Mouse (Mus musculus) 3134 (cell line): Measurements from ENCODE around the gene Neurl2.

Source experiments
- DNase-seq: peaks from one replicate; pipeline ENCODE4 v3.0.0-alpha.2; 2011; ENCODE audit warnings: low spot score; ENCODE audit not compliant: insufficient read length; ENCODE audit errors: extremely low read depth

The Neurl2 gene

DNA sequence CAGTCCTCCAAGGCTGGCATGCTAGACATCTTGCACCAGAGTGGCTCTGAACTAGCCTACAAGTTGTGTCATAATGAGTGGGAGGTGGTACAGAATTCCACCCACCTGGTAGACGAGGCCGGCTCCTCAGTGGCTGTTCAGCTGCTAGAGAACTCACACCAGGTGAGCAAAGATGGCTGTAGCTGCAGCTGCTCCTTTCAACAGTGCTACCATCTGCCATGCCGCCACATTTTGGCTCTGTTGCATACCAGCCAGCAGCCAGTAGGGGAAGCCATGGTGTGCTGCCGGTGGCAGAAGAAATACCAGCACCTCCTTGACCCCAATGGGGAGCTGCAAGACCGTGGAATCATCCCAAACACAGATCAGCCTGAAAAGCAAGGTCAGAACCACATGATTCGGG, 12.2 kb downstream of the Neurl2 start:
- no peak for DNase-seq

DNA sequence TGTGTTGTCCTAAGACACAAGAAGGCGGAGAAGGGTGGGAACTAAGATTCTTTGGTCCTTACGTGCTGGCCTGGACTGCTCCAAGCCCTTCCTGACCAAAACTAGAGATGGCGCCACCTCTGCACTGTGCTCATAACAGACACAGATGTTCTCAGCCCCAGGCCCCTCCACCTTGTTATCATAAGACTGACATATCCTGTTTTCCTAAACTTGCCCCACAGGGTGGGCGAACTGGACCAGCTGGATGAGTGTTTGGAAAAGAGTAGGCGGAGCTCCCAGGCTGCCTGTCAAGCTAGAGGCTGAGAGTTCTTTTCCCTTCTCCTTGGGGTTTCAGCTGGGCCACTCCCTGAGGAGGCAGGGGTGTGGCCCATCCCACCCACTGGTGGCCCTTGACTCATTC, 15.6 kb downstream of the Neurl2 start:
- DNase-seq: no peak

DNA sequence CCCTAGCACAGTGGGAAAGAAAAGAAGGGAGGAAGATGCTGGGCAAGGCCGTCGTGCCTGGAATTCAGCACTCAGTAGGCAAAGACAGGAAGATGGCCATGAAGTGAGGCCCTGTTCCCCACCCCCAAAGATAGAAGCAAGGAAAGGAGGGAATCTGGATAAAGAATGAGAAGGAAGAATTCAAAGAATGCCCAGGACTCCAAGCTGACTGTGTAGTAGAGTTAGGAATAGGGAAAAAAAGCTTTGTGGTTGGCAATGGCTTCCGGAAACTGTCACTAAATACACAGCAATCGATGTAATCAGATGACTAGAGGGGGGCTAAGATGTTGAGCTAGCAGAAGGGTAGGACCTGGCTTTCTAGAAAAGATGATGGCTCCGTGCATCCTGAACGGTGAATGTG, 16.1 kb downstream of the Neurl2 start:
- DNase-seq: no peak

DNA sequence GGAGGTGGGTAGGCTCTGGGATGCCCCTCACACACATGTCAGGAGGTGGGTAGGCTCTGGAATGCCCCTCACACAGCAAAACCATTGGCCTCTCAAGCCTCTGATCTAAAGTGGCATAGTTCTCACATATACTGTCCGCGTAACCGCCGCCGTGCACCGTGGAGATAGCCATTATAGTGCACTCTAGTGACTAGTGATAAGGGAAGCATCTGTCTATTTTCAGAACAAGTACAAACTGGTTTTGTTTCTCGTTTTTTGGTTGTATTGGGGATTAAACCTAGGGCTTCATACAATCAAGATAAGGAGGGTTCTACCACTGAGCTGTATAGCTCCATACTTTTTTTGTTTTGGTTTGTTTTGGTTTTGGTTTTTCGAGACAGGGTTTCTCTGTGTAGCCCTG, 17.4 kb downstream of the Neurl2 start:
- DNase-seq: no peak

DNA sequence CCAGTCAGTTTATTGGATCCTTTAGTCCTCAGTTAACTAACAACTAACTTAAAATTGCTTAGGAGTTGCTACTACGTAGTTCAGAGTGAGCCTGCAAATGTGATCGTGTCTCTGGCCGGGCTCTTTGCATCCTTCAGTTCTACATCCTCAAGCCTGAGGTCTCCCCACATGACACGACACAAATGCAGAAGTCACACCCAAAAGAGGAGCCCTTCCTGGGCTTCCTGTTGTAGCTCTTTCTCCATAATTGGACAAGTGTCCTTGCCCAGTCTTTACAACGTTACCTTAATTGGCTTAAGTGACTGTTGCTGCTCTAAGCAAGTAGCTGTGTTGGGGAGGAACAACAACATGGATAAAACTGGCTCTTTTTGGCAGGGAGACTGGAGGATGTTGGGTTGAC, 17.9 kb downstream of the Neurl2 start:
- DNase-seq: no peak

DNA sequence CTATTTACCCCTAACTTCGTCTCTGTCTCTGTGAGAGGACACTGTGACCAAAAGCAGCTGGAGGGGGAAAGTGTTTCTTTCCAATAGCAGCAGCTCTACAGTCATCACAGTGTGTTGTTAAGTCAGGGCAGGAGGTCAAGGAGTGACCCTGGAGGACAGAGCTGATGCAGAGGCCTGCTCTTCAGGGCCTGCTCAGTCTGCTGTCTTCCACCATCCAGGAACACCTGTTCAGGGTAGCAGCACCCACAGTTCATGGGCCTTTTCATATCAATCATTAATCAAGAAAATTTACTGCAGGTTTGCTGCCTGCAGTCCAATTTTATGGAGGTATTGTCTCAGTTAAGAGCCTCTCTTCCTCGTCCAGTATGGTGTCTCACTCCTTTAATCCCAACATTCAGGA, 19.7 kb downstream of the Neurl2 start:
- DNase-seq: no peak

DNA sequence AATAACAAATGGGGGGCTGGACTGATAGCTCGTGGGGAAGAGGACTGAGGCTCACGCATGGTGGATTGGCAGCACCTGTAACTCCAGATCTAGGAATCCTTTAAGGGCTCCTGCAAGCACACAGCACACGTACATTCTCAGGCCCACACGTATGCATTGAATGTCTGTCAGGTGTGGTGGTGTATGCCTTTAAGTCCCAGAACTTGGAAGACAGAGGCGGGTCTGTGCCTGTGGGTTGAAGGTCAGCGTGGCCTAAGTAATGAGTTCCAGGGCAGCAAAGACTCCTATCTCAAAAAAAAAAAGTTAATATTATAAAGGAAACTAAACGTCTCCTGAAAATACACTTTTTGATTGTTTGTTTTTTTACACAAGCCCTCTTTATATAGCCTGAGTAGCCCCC, 26.6 kb downstream of the Neurl2 start:
- DNase-seq: no peak

DNA sequence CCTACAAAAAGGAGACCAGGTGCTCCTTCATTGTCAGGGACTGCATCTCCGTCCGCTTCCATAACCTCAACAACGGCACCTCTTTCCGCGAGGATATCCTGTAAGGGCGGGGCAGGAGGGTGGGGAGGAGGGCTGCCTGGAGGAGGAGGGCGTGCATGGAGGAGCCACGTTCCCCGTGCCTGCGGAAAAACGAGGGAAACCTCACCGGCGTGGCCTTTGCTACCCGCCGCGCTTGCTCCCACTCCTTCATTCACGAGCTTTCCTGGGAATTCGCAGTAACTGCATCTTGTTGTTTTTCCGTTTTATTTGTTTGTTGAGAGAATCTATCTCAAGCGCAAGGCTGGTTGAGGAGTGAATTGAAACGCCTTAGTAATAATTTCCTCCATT, 27.9 kb downstream of the Neurl2 start:
- no peak for DNase-seq

DNA sequence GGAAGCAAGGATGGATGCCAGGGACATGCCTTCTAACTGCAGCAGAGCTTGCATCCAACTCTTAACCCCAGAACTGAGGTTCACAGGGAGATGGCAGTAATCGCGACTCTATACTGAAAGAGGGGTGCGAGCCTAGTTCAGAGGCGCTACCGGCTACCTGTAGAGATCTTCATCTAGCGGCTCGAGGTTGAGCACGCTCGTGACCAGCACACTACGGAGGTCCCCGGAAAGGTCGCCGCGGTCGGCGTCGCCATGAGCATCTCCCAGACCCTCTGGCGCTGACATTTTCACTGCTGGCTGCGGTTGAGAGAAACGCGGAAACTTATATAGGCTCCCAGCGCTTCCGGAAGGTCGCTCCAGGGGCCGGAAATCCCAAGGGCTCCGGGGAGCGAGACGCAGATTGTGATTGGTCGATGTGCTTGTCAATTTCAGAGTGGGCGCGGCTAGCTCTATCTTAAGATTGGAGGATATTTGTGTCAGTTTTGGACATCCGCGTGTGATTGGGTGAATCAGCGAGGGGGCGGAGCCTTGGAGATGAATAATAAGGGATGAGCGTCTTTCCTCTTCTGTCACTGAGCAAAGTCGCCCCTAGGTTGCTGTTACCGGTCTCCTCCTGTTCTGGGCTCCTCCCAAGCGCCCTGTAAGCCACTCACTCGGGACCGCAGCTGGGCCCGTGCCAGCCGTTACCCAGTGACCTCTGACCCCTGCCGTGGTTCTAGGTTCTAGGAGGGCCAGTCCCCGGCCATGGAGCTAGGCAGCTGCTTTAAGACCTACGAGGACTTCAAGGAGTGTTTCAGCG, 28.5 kb downstream of the Neurl2 start, which contains the start of the genes Acot8 and Zswim3:
TSS of gene Acot8 (minus strand) at position 350 of the 799 bp plus-strand sequence.
TSS of gene Zswim3 (plus strand) at position 566 of the 799 bp plus-strand sequence.
- DNase-seq: peak; percentile 94

DNA sequence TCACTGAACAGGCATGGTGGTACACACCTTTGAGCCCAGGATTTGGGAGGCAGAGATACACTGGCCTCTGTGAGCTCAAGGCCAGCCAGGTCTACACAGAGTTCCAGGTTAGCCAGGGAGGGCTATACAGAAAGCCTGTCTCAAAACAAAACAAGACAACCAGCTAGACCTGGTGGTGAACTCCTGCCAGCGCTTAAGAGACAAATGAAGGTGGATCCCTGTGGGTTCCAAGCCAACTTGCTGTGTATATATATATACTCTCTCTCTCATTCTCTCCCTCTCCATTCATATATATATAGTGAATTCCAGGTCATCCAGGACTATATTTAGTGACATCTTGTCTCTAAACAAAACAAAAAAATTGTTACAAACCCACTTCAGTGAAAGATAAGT, 29.3 kb downstream of the Neurl2 start:
- no peak for DNase-seq

DNA sequence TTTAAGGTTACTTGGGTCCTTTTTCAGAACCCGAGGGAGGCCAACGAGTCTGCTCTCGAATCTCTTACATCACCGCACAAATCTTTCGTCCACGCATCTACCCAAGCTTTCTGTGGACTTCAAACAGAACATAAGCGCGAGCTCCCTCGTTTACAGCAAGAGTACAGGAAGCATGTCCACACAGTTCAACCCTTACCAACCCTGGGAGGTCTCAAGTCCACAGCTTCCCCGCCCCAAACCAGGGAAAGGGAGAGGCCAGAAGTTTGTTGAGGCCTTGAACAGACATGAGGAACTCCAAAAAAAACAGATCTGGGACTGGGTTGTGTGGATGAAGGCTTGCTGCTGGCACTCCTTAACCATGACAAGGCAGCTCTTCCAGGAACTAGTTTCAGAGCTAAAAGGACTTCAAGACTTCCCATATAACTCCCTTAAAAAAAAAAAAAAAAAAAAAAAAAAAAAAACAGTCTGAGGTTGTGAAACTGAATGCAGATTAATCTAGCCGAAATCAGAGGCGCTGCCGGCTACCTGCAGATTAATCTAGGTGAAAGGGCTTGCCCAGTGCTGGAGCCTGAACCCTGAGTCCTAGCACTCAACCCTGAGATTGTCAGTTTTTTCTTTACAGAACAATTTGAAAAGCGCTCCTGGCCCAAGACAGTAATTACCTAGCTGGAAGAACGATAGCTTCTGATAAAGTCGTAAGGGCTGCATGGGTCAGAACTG, 29.9 kb downstream of the Neurl2 start:
- no peak for DNase-seq

DNA sequence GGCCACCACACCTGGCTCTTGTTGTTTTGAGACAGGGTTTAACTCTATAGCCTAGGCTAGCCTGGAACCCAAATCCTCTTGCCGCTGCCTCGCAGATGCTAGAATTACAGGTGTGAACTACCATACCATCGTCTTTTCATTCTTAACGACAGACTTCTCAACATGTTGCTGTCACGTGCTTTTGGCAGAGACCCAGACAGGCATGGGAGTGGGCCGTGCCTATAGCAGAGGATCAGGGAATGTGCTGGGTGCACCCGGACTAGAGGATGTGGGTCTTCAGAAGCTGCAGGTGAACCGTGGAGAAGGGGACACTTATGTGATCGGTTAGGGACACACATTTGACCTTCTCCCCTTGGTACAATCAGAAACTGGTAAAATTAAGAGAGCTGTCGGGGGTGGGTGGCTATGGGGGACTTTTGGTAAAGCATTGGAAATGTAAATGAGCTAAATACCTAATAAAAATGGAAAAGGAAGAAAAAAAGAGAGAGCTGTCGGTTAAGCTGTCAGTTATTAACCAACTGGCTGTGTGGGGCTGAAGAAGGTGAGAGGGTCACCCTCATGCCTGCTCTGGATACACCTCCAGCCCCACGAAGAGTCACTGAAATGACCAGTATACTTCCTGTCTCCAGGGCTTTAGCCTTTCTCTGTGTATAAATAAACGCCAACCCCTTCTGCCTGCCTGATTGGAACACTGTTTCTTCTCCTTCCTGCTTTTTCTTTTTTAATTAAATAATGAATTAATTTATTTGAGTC, 32.8 kb downstream of the Neurl2 start:
- no peak for DNase-seq

DNA sequence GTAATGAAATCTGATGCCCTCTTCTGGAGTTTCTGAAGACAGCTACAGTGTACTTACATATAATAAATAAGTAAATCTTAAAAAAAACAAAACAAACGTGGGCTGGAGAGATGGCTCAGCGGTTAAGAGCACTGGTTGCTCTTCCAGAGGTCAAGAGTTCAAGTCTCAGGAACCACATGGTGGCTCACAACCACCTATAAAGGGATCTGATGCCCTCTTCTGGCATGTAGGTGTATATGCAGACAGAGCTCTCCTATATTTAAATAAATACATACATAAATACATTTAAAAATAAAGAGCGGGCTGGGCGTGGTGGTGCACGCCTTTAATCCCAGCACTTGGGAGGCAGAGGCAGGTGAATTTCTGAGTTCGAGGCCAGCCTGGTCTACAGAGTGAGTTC, 34.7 kb downstream of the Neurl2 start:
- peak; percentile 46 for DNase-seq

DNA sequence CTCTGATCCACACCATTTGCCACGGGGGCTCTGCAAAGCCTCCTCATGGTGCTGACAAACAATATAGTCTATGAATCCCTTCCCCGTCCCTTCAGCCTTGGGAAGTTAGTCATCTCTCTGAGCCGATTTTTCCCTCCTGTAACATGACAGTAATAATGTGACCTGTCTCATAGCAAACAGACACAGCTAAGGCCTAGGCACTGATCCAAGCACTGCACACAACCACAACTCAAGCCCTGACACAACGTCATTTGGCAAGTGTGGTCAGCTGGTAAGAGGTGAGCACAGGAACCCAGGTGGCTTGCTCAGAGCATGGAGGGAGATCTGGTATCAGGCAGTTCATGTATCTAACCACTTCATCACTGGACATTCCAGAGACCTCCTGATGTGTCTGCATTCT, 37.4 kb downstream of the Neurl2 start:
- DNase-seq: no peak

DNA sequence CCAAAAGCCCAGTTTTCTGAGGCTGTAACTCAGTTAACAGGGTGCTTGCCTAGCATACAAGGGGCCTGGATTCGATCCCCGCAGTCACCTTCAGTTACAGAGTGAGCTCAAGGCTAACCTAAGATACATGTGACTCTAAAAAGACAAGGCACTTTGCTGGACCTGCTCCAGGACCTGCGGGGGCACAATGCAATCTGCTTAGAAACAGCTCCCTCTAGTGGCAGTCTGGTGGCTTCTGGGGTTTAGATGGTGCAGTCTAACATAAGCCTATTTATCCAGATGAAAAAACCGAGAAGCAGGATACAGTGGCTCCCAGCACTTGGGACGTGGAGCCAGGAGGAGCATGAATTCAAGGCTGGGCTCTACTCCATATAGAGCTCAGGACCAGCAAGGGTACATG, 39.0 kb downstream of the Neurl2 start:
- DNase-seq: peak; percentile 60

DNA sequence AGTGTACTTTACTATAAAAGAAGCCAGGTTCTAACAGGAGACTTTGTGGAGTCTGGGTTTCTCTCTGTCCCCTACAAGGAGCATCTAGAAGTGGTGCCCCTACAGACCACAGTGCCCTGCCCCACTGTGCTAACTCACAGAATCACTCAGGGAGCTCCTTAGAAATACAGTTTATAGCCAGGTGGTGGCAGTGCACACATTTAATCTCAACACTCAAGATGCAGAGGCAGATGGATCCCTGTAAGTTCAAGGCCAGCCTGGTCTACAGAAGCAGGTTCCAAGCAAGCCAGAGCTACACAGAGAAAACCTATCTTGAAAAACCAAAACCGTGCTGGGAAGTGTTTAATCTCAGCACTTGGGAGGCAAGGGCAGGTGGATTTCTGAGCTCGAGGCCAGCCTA, 39.5 kb downstream of the Neurl2 start:
- no peak for DNase-seq

DNA sequence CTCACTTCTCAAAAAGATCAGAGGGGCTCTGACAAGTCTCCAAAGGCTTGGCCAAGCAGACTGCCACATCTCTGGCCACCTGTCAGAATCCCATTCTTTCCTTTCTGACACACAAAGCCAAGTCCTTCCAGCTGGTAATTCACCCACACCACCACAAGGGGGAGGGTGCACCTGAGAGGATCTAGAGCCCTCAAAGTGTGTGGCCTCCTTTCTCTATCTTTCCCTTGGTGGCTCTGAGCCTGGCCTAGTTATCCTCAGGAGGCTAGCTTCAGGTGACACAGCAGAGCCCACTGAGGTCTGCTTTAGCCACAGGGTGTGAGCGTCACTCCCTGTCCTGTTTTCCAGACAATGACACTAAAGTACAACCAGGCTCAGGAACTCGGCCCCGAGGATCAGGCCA, 40.0 kb downstream of the Neurl2 start:
- DNase-seq: no peak

DNA sequence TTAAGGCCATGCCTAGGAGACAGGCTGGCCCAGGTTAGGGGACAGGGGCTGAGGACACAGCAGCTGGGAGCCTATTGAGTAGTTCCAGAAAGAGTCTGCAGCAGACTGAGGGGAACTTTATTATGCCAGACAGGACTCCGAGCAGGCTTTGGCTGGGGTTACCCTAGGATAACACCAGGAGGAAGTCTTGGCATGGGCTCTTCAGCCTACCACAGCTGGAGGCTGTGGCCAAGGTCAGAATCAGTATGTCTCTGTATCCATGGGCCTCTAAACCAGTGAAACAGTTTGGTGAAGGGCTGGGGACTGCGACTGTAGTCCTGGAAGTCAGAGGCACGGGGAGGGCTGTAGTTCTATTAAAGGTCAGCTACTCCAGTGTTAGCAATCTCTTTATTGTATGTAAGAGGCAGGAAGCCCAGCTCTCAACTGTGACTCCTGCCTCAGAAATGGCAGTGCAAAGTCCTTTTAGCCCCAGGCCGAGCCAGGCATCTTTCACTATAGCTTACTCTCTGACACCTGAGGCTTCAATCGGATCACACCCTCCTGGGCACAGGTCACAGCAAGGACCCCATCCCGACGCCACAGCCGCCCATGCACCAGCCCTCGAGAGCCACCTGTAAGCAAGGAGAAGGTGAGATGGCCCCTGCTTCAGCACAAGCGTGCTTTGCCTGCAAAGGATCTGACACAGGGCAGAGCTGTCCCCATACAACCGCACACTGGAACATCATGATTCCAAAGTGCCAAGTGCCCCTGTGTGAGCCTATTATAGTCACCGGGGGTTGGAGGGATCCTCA, 40.7 kb downstream of the Neurl2 start:
- no peak for DNase-seq

DNA sequence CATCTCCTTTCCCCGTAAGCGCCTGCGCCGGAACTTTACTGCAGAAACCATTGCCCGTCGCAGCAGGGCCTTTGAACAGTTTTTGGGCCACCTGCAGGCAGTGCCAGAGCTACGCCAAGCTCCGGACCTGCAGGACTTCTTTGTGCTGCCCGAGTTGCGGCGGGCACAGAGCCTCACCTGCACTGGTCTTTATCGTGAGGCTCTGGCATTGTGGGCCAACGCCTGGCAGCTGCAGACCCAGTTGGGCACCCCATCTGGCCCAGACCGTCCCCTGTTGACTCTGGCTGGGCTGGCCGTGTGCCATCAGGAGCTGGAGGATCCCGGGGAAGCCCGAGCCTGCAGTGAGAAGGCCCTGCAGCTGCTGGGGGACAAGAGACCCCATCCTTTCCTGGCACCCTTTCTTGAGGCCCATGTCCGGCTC, 41.4 kb downstream of the Neurl2 start:
- no peak for DNase-seq

DNA sequence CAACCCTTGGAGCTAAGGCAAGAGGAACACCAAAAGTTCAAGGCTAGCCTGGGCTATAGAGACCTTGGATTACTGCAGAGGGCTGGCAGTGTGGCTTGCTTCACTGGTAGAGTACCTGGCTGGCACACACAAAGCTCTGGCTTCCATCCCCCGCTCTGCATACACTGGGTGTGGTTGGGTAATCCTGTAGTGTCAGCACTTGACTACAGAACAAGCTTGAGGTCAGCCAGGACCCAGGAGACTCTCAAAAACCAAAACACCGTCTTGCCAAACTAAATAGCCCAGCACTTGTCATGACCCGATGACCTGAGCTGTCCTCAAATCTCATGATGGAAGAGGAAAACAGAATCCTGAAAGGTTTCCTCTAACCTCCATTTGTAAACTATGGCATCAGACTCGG, 42.8 kb downstream of the Neurl2 start:
- DNase-seq: no peak

DNA sequence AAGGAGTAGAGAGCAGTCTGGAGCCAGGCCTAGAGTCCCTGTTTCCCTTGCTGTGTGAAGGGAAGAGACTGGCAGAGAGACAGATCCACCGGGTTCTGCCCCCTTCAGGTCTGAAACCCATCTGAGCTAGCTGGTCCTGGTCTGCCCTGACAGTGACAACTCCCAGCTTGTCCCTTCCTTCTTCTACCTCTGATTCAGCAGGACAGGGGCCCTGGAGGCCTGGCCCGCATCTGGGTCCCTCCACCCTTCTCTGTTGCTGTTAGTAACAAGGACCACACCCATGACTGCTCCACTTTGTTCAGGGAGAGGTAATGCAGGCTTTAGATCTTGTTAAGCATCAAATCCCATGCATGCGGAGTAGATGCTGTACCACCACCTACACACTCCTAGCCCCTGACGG, 44.8 kb downstream of the Neurl2 start:
- DNase-seq: no peak
